Mouse (Mus musculus): ENCODE data around the gene Pdzrn4. TPM values are rescaled to one million over a fixed set of nuclear protein-coding genes. Genes with fewer than 3 reads are reported as not detected.

Gene Pdzrn4
- total RNA-seq, 2 experiments from 2014 or later = 0.73 to 1.2 TPM

DNA sequence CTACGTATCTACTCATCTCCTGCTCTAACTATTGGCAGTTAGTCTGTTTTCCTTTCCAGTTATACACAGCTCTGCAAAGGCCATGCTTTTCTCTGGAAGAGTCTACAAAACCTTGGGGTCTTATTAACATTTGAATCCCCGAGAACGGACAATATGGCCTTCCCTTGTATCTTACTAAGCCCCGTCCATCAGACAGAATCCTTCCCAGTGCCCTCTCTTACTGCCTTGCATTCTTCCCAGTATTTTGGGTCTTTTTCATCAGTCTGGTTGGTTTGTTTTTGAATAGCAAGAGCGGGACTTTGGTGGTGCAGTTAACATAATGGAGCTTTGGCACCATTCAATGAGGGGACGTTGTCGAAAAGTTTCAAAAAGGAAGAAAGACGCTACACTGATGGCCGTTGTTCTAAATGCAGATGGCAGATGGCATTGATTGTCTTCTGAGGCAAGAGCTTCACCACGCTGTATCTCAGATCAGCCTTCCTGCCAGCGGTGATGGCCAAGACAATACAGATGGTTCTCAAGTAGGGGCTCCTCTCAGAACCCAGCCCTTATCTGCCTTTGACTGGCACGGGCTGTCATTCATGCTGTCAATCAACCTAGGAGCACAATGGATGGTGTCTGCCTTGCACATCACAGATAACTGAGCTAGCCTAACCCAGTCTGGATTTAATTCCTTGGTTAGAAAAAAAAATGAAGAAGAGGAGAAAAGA, 98.9 kb downstream of the Pdzrn4 start:
- DNase-seq (ENCODE audit: low spot score in 2 of 2) = no peak

DNA sequence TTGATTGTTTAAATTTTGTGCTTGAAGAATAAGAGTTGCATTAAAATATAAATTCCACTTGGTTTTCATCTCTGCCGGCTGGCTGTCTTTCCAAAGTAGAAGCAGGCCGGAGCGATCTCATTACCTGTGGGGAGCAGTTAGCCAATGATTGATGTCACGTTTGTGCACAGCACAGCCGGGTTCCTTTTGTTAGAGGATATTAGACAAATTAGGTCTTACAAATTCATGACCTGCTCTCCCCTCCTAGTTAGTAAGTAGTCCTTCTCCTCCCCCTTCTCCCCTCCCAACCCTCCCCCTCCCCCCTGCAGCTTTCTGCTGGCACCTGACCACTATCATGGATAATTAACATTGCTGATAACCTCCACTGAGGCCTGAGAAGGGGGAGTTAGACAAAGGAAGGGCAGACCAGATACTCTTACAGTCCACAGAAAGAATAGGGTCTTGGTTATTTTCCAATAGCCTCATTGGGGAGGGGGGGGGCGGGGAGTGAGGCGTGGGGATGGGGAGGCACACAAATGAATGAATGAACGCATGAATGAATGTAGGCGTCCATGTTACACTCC, 103.7 kb downstream of the Pdzrn4 start:
- no peak for DNase-seq (ENCODE audit: low spot score in 2 of 2)

DNA sequence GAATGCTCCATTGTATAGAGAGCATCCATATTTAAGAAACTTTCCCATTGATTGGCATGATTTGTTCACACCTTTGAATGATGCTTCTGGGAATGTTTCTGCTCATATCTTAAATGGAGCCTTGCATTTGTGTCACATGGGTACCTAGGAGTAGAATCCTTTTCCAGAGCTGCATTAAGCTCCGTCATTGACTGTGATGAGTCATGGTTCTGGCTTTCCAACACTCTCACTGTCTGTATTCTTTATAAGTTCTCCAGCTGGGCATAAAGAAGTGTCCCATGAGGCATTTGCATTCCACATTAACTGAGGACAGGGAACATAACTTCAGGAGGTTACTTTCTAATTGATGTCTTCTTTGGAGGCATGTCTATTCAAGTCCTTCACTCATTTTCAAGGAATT, 106.1 kb downstream of the Pdzrn4 start:
- no peak for DNase-seq (ENCODE audit: low spot score in 2 of 2)

DNA sequence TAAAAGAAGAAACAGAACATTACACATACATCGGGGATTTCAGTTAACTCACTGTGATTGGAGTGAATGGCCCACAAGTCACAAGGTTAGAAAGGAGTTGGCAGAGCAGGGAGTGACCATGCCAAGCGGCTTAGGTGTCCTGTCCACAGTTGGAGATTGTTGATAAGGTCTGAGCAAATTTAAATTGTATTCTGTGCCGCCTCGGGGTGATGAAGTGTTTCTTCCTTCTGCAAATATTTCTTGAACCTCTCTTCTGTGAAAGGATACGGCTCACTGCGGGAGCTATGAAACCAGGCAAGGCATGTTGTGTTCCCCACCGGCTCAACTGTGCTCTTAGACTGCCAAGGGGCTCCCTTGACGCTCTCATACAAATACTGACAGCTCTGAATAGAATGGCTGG, 112.7 kb downstream of the Pdzrn4 start:
- DNase-seq (ENCODE audit: low spot score in 2 of 2) = no peak

DNA sequence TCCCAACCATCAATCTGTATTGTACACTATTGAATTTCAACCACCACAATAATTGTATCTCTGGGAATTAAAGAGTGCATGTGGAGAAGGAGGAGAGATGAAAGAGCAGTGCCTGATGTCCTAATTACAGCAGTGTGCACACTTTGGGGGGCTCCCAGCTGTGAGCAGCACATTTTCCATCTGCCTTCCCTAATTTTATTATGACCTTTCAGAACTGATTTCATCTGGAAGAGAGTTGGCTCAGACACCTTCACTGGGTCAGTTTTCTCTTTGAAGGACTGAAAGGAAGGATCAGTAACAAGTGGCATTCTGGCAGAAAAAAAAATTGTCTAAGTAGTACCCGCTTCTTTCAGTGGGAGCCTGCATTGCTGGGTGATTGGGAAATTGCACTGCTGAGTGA, 119.0 kb downstream of the Pdzrn4 start:
- DNase-seq (ENCODE audit: low spot score in 2 of 2) = no peak

DNA sequence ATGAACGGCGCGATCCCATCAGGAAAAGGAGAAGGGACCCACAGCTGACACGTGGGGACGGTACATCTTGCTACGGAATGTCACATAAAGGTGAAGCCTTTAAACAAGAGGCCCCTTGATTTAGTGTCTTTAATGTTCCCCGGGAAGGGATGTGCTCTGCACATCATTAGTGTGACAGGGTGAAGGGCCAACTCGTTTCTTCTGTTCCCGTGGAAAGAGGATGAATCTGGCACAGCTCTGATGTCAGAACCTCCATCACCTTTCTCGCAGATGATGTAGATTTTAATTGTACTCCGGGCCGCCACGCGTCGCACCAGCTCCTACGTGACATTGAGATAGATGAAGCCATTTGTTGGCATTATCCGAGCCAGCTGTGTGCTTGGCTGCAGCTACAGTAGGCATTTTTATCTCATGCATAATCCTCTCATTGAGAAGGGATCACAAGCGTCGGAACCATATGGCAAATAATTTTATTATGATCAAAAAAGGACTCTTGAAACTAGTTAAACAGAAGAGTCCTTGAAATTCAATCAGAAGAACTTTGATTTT, 124.1 kb downstream of the Pdzrn4 start:
- DNase-seq (ENCODE audit: low spot score in 2 of 2) = no peak

DNA sequence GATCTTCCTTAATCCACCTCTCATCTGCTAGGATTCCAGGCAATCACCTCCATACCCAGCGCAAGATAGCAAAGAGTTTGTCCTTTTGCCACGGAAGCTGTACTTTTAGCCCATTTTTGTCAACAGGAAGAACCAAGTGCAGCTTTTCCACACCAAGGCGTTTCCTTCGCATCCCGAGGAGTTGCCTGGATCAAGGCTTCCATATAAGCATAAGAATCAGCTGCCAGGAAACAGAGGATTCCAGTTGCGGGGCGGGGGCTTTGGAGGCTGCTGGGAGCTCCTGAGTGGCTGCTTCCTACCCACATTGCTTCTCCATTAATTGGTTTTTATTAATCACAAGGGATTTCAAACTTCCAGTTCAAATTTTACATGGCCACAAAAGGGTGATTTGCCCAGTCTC, 125.0 kb downstream of the Pdzrn4 start:
- no peak for DNase-seq (ENCODE audit: low spot score in 2 of 2)

DNA sequence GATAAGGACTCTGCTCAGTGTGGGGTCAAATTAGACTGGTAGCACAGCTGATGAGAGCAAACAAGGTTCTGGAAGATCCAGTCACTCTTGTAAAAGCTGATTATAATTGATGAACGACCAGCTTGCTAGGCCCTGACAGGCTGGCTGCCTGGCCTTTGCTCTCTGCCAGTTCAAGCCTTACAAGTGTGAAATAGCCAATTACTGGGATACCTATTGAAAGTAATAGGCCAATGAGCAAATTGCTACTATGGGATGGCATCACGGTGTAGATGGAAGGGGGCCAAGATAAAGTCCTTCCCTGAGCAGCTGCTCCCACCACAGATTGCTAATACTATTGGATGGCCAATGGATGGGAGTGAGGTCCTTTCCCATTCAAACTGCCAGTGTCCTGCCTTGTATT, 128.2 kb downstream of the Pdzrn4 start:
- DNase-seq (ENCODE audit: low spot score in 2 of 2) = no peak

DNA sequence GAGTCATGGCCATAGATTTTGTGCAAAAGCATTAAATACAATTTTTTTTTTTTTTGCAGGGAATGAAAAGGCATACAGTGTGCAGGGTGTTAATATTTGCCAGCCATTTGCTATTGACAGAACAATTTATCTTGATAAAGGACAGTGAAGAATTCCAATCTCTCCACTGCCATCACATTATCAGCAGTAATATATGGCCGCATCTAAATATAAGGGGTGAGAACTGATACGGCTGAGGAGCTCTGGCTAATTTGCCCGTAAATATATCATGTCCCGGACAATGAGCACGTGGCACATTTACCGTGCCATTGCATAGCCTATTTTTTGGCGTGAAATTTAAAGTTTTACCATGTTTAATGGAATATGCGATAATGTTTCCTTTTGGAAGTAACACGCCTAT, 128.7 kb downstream of the Pdzrn4 start:
- DNase-seq (ENCODE audit: low spot score in 2 of 2) = no peak

DNA sequence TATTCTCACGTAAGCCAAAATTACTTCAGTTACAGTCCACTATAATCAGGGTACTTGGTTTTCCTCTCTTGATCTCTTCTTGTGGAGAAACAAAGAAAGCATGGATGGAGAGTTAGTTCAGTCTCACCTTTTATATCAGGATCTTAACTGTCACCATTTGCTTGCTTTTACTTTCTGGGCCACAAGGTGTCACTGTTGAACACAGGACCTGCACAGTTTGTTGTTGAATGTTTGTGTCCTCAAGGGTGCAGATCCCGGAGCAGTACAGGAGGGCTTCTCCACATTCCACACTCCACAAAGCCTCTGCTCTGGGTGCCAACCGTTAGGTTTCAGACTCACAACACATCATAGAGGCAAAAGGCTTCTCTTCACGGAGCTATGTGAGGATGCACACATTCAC, 130.1 kb downstream of the Pdzrn4 start:
- DNase-seq (ENCODE audit: low spot score in 2 of 2) = no peak

DNA sequence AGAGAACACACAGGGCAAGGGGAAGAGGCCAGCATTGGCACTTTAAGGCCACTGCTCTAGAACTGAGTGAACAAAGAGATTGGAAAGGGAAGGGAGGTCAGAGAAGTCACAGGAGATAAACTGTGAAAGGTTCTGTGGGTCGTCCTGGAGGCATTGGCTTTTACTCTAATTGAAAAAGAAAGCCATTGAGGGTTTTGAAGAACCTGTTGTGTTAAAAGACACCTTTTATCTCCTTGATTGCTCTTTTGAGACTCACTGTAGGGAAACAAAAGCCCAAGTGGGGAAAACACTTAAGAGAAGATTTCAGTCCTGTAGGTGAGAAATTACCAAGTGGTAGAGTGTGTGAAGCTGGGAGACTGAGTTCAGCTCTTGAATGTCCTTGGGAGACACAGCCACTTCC, 146.6 kb downstream of the Pdzrn4 start:
- DNase-seq (ENCODE audit: low spot score in 2 of 2) = no peak

DNA sequence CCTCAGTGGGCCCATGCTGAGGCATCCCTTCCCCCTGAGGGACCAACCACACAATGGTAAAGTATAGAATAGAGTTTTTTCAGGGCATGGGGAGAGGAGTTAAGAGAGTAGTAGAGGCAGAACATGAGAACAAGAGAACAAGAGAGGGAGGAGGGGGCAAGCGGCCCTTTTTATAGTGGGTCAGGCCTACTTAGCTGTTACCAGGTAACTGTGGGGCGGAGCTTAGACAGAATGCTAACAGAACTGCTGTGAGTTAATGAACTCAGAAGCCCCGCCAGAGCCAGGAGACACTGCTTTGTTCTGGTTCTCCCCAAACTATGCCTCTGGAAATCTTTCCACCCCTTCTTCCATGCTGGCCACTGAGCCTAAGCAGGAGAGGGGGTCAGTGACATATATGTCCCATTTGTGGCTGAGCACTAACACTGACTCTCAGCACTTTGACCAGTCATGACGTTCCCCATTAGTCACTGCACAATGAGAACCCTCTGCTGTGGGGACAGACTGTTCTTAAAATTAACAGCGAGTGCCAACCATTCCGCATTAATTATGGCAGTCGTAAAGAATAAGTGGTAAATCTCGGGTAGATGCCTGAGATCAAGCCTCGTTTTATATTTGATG, 150.7 kb downstream of the Pdzrn4 start:
- no peak for DNase-seq (ENCODE audit: low spot score in 2 of 2)

DNA sequence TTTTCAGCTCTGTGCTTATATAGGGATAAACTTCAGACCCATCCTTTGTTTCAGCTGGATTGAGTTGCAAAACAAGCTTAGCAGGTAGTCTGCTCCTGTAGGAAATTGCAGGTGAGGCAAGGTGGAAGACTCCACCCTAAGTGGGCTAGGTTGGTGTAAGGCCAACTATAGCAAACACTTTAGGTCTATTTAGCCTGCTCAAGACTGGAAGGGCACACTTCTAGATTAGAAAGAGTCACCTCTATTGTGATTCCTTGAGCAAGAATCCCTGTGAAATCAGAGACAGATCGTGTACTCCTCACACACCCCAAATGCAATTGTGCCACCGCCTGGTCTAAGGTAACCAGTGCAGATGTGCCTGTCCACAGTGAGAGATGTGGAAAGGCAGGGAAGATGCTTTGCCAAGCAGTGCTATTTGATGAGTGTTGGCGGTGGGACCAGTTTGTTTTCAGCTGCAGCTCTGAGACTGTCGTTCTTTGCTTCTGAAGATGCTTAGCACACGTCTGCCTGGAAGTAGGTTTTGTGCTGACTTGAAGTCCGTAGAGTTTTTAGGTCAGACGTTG, 158.4 kb downstream of the Pdzrn4 start:
- no peak for DNase-seq (ENCODE audit: low spot score in 2 of 2)

DNA sequence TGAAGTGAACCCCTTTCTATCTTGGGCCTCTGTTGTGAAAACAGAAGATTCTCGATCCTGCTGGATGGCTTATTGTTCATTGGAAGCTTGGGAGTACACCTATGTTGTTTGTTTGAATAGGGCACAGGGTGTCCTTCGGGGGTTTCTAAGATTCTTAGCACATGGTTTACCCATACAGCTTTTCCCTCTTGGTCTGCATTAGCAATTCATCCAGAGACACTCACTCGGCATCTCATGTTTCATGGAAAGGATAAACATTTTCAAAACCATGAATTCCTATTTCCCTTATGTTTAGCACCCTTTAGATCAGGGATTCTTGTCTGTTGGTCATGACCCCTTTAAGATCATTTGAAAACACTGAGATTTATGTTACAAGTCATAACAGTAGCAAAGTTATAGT, 159.0 kb downstream of the Pdzrn4 start:
- DNase-seq (ENCODE audit: low spot score in 2 of 2) = no peak

DNA sequence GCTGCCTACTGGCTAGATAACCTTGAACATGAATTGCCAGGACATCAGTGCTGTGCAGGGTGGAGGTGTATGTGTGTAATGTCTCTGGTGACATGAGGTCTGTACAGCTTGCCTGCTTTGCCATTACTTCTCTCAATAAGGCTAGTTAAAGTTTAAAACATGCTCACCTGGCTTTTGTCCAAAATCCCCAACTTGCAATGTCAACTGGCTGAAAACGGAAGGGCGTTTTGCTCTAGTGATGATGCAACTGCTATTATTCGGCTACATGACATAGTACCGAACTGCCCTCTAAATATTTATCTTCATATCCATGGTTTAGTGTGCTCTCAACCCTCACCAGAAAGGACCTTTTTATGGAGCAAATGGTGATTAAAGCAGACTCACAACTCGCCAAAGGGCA, 161.9 kb downstream of the Pdzrn4 start:
- no peak for DNase-seq (ENCODE audit: low spot score in 2 of 2)

DNA sequence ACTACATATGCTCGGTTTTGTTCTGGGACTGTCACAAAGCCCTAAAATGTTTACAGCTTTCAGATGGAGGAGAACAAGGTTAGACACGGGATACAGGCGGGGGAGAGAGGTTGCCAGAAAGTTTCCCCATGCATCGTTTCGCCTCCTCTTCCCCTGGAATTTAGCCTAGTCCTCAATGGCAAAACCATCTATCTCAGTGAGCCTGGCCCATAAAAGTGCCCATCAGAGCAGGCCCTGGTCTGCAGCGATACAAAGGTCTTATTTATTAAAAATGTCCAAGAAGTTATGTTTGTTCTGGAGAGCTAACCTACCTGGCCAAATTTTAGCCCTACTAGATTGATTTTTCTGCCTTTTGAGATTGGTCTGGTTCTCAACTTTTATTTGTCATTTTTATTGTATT, 165.5 kb downstream of the Pdzrn4 start:
- no peak for DNase-seq (ENCODE audit: low spot score in 2 of 2)

DNA sequence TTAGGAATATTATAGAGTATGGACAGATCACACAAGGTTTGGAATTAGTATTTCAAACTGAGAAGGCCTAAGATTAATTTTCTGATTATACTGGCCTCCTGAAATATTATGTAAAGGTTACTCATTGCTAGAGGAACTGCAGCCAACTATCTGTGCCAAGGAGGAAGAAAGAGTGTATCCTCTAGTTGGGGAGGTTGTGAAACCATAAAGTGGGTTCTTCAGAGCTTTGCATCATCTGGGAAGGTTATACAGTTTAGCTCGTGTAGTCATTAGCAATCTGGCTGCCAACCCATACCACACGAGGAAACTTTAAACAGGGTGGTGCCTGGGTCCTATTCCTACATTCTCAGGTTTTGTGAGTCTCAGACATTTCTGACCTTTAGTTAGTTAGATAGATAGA, 166.9 kb downstream of the Pdzrn4 start:
- DNase-seq (ENCODE audit: low spot score in 2 of 2) = no peak

DNA sequence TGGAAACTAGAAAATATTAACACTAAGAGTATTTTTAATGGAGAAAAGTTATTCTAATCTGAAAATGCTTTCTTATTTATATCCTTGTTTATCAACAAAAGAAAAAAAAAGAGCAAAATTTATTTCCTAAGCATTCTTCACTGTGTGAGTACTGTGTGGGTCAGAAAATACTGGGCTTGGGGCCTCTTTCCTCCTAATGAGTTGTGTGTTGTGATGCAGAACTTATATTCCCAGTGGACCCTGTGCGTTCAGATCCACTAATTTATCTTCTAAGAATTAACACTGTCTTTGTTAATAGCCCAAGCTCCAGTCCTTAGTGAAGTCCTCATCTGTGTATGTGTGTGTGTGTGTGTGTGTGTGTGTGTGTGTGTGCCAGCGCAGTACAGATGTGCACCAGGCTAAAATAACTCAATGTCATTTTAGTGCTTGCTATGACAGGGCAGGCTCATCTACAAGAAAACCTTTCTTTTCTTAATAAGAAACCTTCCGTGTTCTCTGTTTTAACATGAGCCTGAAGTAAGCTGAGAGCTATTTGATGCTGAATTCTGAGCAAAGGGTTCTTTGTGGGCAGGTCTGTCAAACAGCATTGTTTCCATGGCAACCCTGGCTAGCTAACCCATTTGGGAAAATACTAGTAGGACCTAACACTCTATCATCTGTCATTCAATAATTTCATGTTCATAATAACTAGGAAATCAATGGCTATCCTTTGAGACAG, 174.0 kb downstream of the Pdzrn4 start:
- DNase-seq (ENCODE audit: low spot score in 2 of 2) = no peak

DNA sequence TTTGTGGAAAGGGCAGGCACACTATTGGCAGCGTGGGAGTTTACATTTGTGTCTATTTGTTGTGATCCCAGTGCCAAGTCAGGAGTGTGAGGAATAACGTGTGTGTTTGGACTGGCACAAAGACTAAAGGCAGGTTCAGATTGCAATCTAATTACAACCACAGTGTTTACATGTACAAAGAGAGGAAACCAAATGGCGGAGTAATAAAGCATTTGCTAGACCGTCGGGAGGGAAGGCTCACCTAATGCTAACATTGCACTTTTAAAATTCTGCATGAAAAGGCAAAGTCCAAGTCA, 174.5 kb downstream of the Pdzrn4 start:
- DNase-seq (ENCODE audit: low spot score in 2 of 2) = no peak

DNA sequence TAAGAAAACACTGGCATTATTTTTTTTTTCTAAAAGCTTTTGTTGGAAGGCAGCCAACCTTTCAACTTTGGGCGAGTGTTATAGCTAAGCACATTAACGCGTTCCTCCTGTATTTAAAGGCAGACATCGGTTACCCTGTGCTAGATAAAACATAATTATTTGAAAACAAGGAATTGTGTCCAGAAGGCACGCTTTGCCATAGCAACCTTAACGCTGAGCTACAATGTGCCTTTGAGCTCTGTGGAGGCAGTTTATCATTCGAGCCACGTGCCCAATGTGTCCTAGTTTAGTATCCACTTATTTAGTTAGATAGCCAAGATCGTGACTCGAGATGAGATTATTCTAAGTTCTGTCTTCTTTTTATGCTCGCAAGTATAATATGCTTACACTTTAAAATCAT, 180.8 kb downstream of the Pdzrn4 start:
- DNase-seq (ENCODE audit: low spot score in 2 of 2) = no peak

DNA sequence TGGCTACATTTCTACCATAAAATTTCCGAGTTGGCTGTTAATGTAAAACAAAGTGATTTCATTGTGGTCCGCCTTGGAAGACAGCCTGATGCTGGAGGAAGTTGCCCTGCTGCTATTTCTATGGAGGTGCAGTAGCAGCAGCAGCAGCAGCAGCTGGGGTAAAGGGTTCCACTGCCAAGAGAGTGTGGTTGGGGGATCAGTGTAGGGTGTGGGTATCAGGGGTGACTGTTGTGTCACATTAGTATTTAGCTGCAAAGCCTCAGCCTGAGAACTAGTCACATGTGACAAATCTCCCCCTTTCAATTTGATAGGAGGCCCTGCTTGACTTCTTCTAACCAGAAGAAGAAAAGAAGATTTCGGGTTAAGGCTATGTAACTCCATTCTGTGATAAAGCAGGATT, 183.5 kb downstream of the Pdzrn4 start:
- DNase-seq (ENCODE audit: low spot score in 2 of 2) = no peak

Measured in adrenal gland, postnatal 4 days (tissue).